Mouse (Mus musculus): Measurements from ENCODE around the gene Pmm2.

Gene Pmm2

DNA sequence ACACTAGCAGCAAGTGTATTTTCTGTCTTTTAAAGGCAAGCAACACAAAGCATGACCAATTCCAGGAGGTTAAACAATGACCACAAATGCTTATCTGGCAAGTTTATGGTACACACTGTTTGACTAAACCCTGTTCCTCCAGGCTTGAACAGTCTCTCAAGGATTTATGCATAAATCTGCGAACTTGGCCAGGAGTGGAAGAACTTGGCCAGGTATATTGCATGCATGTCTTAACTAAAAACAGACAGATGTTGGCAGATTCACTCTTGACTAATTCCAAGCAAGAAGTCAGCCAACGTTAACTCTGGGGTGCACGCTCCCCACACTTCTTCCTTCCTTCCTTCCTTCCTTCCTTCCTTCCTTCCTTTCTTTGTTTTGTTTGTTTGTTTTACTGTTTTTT lies 42.3 kb downstream of the Pmm2 start:
- no peak for DNase-seq (ENCODE audit: low read depth, low spot score)

DNA sequence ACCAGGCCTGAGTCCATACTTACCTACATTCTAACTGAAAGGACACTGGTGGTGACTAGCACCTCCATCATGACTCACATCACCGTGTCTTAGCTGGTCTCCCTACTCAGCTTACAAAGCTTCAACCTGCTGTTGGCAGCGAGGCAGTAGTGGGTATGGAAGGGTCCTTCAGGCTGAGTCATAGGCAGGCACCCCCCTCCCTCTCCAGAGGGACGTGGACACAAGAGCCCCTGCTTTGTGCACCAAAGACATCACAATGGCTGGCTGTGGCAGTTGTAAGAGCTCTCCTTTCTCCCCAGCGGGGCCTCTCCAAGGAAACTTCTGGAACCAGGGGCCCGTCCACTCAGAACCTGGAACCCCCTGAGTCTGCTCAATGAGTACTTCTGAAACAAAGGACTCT lies 43.0 kb downstream of the Pmm2 start, which contains the start of gene Gm5767:
Gm5767 (plus strand) TSS at position 301 of the 400 bp plus-strand sequence.
- DNase-seq (ENCODE audit: low read depth, low spot score) = no peak

GRCm38 (mm10) chr16:8685087-8685486 lies 47.6 kb downstream of the Pmm2 start:
- no peak for DNase-seq (ENCODE audit: low read depth, low spot score)

GRCm38 (mm10) chr16:8686121-8686870 lies 48.8 kb downstream of the Pmm2 start:
- DNase-seq (ENCODE audit: low read depth, low spot score) = peak; percentile 87

DNA sequence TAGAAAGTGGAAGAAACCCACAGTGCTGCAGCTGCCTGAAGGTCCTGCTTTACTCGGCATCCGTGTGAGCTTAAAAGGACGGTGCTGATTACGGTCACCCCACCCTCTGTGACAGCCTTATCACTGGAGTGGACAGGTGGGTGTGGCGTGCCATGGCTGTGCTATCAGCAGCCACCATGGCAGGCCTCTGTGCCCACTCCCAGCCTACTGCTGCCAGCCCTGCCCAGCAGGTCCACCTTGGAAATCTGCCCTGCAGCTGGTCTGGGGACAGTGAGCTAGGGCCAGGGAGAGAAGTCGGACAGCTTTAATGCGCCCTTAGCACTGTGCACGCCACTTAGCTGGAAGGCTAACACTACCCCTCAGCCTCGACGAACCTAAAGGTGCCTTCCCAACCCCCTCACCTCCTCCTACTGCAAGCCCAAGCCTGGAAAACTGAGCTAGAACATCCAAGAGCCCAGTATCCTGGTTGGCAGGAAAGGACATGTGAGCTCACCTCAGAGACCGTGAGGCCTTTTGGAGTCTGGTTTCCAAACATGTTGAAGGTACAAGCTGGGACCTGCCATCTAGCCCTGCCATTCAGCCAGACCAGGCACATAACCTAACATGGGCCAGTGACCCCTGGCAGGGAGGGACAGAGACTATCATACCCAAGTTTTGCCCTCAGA lies 49.5 kb downstream of the Pmm2 start:
- no peak for DNase-seq (ENCODE audit: low read depth, low spot score)

DNA sequence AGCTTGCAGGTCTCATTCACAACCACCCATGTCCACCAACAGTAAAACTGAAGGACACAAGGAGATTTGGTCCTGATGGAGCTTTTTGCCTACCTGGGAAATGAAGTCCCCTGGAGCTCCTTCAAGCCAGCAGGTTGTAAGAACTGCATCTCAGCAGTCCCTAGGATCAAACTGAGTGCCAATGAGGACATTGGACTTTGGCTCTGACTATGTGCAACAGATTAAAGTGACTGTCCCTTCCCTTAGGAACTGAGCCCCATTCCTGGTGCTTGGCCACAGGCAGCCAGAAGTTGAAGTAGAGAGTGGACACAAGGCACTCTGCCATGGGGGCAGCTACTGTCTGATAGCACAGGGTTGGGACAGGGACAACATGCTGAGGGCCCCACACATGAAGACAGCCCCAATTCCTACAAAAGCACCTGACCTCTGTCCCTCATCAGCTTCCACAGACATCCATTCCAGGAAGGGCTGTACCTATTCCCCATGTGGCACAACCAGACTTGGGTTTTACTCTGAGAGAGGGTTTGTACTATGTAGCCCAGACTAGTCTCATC lies 50.2 kb downstream of the Pmm2 start:
- no peak for DNase-seq (ENCODE audit: low read depth, low spot score)

- DNase-seq (ENCODE audit: low read depth, low spot score) = no peak
Measured at GRCm38 (mm10) chr16:8689979-8690656, 52.6 kb downstream of the Pmm2 start.

GRCm38 (mm10) chr16:8691206-8691605 lies 53.7 kb downstream of the Pmm2 start:
- no peak for DNase-seq (ENCODE audit: low read depth, low spot score)

- DNase-seq (ENCODE audit: low read depth, low spot score) = no peak
Measured at GRCm38 (mm10) chr16:8699556-8699955, 62.1 kb downstream of the Pmm2 start.

- no peak for DNase-seq (ENCODE audit: low read depth, low spot score)
Measured at GRCm38 (mm10) chr16:8700586-8700985, 63.1 kb downstream of the Pmm2 start.

DNA sequence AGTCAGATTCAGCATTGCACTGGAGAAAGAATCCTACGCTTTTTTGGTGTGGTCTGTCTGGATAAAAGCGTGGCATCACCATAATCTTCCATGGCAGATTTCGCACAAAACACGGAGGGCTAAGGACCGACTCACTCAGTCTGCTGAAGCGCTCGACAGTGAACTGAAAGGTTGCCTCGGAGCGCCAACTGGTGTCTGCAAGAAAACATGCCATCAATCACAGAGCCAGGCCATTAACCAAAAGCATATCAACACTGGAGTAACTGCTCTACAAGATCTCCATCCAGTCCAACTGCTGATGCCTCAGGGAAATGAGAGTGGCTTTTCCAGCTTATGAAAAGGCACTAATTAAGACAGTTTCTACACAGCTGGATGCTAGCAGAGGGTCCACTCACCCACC lies 74.5 kb downstream of the Pmm2 start:
- DNase-seq (ENCODE audit: low read depth, low spot score) = no peak
